Mouse (Mus musculus) forebrain, postnatal 0 days (tissue): Measurements from ENCODE around the gene Sh2b1. TPM values are rescaled to one million over a fixed set of nuclear protein-coding genes. Genes with fewer than 3 reads are reported as not detected.
"Not testable (repeated sequence)": the region's sequence is repeated elsewhere in the genome, so short reads cannot be mapped to it uniquely, and the experiment has no call there.

Experiments used
- ATAC-seq: fragments of 200-750 bp; cut with Nextera tagmentation; 2 replicates; pipeline ENCODE4 v1.8.0; 2017; ENCODE audit warnings: mild to moderate bottlenecking, moderate library complexity
- DNase-seq: peaks from one replicate; pipeline ENCODE4 v3.0.0-alpha.2; 2015
- H3K27ac ChIP-seq: fragments of 300-500 bp; sonication (generic); 2 replicates; pipeline ENCODE4 v1.5.1; 2014; ENCODE audit warnings: low read depth, mild to moderate bottlenecking, antibody characterized with exemption, low read length, moderate library complexity, mixed read lengths
- H3K27me3 ChIP-seq: fragments of 300-500 bp; sonication (generic); 2 replicates; pipeline ENCODE4 v1.6.1; 2014; ENCODE audit warnings: mild to moderate bottlenecking, low read length, mixed read lengths; ENCODE audit not compliant: insufficient read depth
- H3K36me3 ChIP-seq: fragments of 300-500 bp; sonication (generic); 2 replicates; pipeline ENCODE4 v1.6.1; 2014; ENCODE audit warnings: mild to moderate bottlenecking, moderate library complexity; ENCODE audit not compliant: insufficient read depth
- H3K4me1 ChIP-seq: fragments of 300-500 bp; sonication (generic); 2 replicates; pipeline ENCODE4 v1.6.1; 2014; ENCODE audit warnings: antibody characterized with exemption; ENCODE audit not compliant: insufficient read depth
- H3K4me2 ChIP-seq: fragments of 300-500 bp; sonication (generic); 2 replicates; pipeline ENCODE4 v1.6.1; 2014; ENCODE audit warnings: low read depth, mild to moderate bottlenecking, moderate library complexity
- H3K4me3 ChIP-seq: fragments of 300-500 bp; sonication (generic); 2 replicates; pipeline ENCODE4 v1.5.1; 2014; ENCODE audit warnings: low read depth, low read length, mixed read lengths
- H3K9ac ChIP-seq: fragments of 300-500 bp; sonication (generic); 2 replicates; pipeline ENCODE4 v1.6.1; 2014; ENCODE audit warnings: mild to moderate bottlenecking
- H3K9me3 ChIP-seq: fragments of 300-500 bp; sonication (generic); 2 replicates; pipeline ENCODE4 v1.6.1; 2016; ENCODE audit warnings: low read length
- CTCF ChIP-seq: sonication (generic); IDR thresholded peaks from 2 replicates; pipeline ENCODE4 v1.5.1; 2016; ENCODE audit warnings: antibody characterized with exemption, control low read depth, low read depth
- WGBS: fragments of 180-500 bp; shearing (Covaris S2); extraction: QIAGEN DNeasy Blood & Tissue Kit; methylation state at CpG from one replicate; pipeline ENCODE4 v1.1.7; 2014; 5-methylcytosine and 5-hydroxymethylcytosine counted together
- polyA plus RNA-seq: library from polyadenylated mRNA; unstranded; fragments of >200 nt; fragmentation: Nextera tagmentation; extraction: Ambion mirVana; gene quantifications from 2 replicates; pipeline ENCODE4 v1.2.1, GENCODE M21; 2015
- total RNA-seq: library from RNA; depleted of rRNA; stranded (reverse); fragments of >200 nt; gene quantifications from 2 replicates; pipeline ENCODE4 v1.2.3, GENCODE M21; 2014

The Sh2b1 gene
- total and polyA plus RNA-seq, 2 experiments from 2014 or later: 35.4 to 70.4 TPM

DNA sequence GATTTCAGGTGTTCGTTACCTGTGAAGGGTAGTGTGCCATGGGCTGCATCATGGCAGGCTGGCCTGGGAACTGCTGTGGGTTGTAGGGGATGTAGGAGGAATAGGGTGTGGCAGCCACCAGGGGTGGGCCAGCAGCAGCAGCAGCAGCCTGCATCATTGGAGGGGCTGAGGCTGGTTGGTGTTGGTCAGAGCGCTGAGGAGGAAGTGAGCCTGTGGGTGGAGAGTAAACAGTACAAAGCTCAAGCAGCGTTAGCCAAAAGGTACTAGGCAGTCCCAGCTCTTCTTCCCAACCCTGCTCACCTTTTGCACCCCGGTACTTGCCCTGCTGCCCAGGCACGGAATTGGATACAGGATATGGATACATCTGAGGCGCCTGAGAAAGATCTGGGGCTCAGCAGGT, 18.9 kb upstream of the Sh2b1 start:
- WGBS: 92% methylated on average over 6 of the region's 6 CpGs
- ATAC-seq: no peak

DNA sequence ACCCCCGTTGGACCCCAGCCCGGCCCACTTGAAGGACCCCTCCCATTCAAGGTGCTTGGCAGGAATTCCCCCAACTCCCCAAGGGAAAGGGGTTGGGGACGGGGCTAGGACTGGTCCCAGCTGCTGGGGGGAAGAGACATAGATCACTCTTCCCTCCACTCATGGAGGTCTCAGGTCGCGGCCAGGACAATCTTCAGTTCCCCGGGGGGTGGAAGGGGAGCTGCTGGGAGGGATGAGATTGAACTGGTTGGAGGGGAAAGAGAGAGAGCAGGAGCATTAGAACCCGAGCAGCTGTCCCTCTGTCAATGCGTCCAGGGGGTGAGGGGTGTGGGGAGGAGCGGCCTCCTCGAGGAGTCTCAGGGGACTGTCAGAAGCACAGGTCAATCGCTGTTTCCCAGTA, 16.7 kb upstream of the Sh2b1 start:
- WGBS: 64% methylated on average over 11 of the region's 11 CpGs
- no peak overlapping the region for H3K4me3 ChIP-seq
- no peak overlapping the region for H3K4me2 ChIP-seq
- no peaks in the 10 kb centered on the region for H3K27me3 ChIP-seq
- no peak for TF ChIP-seq CTCF
- H3K9ac ChIP-seq: no peak overlapping the region
- ATAC-seq (no peak), DNase-seq (no peak)
- H3K36me3 ChIP-seq: peaks cover 82% of the 10 kb centered on the region
- H3K4me1 ChIP-seq: peaks cover 5% of the 10 kb centered on the region; the same call in 1 of the 2 replicates
- H3K27ac ChIP-seq: no peak overlapping the region
- H3K9me3 ChIP-seq: no peaks in the 10 kb centered on the region

More for the DNA sequence above, 18.9 kb upstream of the Sh2b1 start:
- H3K9ac ChIP-seq: no peak overlapping the region
- no peak for DNase-seq
- H3K9me3 ChIP-seq: no peaks in the 10 kb centered on the region
- H3K27ac ChIP-seq: no peak overlapping the region
- peaks cover 97% of the 10 kb centered on the region for H3K36me3 ChIP-seq
- no peak overlapping the region for H3K4me3 ChIP-seq
- no peaks in the 10 kb centered on the region for H3K27me3 ChIP-seq
- H3K4me1 ChIP-seq: no peaks in the 10 kb centered on the region
- TF ChIP-seq CTCF: no peak
- no peak overlapping the region for H3K4me2 ChIP-seq

DNA sequence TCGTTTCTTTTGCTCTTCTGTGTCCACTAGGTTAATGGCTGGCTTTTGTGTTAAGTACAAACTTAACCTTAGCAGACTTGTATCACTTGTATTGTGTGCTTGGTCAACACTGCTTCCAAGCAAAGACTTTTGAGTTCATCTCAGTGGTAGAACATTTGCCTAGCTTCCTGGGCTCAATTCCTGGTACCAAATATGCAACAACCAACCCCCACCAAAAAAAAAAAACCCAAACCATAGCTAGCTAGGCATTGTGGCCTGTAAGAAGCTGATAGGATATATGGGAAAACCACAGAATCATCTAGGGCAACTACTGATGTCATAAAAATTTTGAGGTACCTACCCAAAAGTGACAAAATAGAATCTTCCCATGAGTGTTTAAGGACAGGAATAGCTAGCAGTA, 15.8 kb upstream of the Sh2b1 start:
- Histone ChIP-seq H3K9me3 (no peaks in the 10 kb centered on the region), H3K36me3 (peaks cover 72% of the 10 kb centered on the region), H3K4me3 (no peak overlapping the region), H3K27me3 (no peaks in the 10 kb centered on the region), H3K4me2 (no peak overlapping the region), H3K9ac (no peak overlapping the region), H3K27ac (no peak overlapping the region), H3K4me1 (peaks cover 5% of the 10 kb centered on the region; the same call in 1 of the 2 replicates)
- ATAC-seq (no peak), DNase-seq (no peak)
- no peak for TF ChIP-seq CTCF
- WGBS: 86% methylated on average over 1 of the region's 1 CpGs

DNA sequence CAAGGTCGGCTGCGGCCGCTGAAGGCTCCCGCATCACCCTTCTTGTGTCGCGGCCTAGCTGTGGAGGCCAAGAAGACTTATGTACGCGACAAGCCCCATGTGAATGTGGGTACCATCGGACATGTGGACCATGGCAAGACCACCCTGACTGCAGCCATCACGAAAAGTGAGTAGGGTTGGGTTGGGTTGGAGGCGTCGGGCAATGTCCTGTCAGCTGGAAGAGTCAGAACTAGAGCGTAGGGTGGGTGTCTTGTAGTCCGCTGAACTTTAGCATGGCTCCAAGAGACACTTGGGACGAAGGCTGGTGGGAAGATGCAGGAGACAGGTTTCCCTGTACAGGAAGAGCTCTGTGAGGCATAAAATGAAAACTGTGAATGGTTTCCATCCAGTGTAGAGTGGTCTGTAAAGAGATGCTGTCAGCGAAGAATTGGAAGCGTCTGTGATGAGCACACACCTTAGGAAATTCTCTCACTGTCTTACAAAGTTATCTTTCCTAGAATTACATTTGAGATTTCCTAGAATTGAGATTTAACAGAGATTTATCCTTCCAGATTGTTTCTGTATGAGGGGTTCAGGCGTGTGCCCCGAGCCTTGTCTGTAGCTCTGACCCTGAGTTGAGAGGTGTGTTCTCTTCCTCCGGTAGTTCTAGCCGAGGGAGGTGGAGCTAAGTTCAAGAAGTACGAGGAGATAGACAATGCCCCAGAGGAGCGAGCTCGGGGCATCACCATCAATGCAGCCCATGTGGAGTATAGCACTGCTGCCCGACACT, 12.6 kb upstream of the Sh2b1 start:
- Histone ChIP-seq H3K27ac (peak overlapping the region; percentile 64; the same call in 1 of the 2 replicates), H3K9ac (peak overlapping the region; percentile 67), H3K4me2 (peak overlapping the region; percentile 87), H3K4me3 (peak overlapping the region; percentile 54), H3K36me3 (peaks cover 40% of the 10 kb centered on the region)
- not testable (repeated sequence) for DNase-seq, H3K27me3 ChIP-seq, H3K4me1 ChIP-seq, H3K9me3 ChIP-seq, ATAC-seq
- 19% methylated on average over 21 of the region's 25 CpGs for WGBS

DNA sequence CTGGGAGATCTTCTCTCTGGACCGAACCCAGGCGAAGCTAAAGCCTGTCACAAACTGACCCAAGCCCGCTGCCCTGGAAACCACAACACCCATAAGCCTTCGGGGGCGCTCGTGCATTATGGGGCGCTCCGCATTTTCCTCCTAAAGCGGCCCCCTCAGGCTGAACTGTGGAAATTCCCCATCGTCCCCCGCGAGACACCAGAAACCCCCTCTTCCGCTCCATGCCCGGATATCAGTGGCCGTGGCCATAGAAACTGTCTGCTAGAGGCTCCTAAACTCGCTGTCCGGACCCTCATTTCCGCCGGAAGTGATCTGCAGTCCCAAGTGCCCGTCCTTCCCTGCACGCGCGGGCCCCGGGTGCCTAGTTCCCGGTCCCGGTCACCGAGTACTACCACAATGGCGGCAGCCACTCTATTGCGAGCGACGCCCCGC, 11.8 kb upstream of the Sh2b1 start, which contains the start of gene Tufm:
Gene Tufm (plus strand): TSS at position 310 of the 432 bp plus-strand sequence.
- TF ChIP-seq CTCF: peak; percentile 72
- H3K4me2 ChIP-seq: peak within 1 kb of the TSS; percentile 87
- no peaks in the 10 kb centered on the region for H3K9me3 ChIP-seq
- DNase-seq (peak; percentile 97), ATAC-seq (peak; percentile 98)
- H3K4me3 ChIP-seq: peak within 1 kb of the TSS; percentile 54
- no peaks in the 10 kb centered on the region for H3K27me3 ChIP-seq
- H3K36me3 ChIP-seq: peaks cover 33% of the 10 kb centered on the region
- peak within 1 kb of the TSS; percentile 76 for H3K27ac ChIP-seq
- H3K4me1 ChIP-seq: peaks cover 5% of the 10 kb centered on the region; the same call in 1 of the 2 replicates
- peak within 1 kb of the TSS; percentile 67 for H3K9ac ChIP-seq
- 2% methylated on average over 32 of the region's 32 CpGs for WGBS

DNA sequence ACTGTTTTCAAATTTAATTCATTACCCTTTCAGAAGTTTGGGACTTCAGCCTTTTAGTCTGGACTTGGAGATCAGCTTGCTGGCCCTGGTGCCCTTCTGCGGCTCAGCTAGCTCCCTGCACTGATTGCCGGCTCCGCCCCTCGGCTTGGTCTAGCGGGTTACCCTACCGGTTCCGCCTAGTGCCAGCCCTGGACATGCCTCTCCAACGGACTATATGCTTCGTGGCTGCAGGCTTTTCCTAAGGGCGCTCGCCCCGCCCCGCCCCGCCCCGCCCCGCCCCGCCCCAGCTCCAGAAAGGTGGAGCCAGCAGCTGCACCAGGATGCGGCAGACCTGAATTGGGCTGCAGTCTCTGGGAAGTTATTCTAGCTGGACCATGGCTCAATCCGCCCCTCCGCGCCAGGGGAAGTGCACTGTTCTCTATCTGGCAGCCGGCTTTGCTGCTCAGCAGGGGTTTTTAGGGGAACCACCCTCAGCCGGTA, 7.2 kb upstream of the Sh2b1 start:
- Histone ChIP-seq H3K9me3 (no peaks in the 10 kb centered on the region), H3K36me3 (no peaks in the 10 kb centered on the region), H3K4me2 (peak overlapping the region; percentile 60), H3K4me3 (peak overlapping the region; percentile 32), H3K4me1 (no peaks in the 10 kb centered on the region), H3K27me3 (no peaks in the 10 kb centered on the region), H3K27ac (no peak overlapping the region), H3K9ac (peak overlapping the region; percentile 43)
- DNase-seq: no peak
- no peak for ATAC-seq
- no peak for TF ChIP-seq CTCF
- 0% methylated on average over 23 of the region's 23 CpGs for WGBS

DNA sequence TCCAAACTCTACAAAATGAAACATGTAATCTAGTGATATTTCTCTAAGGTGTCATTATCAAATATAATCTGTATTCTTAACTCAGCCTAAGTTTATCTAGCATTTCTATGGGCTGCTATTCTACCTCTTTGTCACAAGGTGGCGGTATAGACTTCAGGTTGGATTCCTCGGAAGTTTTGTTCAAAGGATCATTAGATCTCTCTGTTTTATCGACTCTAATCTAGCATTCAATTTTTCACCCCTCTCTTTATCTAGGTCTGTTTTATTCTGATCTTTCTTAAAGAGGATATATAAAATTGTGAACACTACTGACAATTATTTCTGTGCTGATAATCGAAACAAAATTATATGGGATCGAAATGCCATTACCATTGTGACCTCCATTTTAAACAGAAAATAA, 6.5 kb upstream of the Sh2b1 start:
- no peak overlapping the region for H3K27ac ChIP-seq
- 24% methylated on average over 5 of the region's 5 CpGs for WGBS
- peak; percentile 72 for TF ChIP-seq CTCF
- H3K9ac ChIP-seq: no peak overlapping the region
- H3K4me3 ChIP-seq: no peak overlapping the region
- no peak for DNase-seq
- no peaks in the 10 kb centered on the region for H3K36me3 ChIP-seq
- H3K4me1 ChIP-seq: no peaks in the 10 kb centered on the region
- no peak for ATAC-seq
- no peaks in the 10 kb centered on the region for H3K27me3 ChIP-seq
- H3K4me2 ChIP-seq: no peak overlapping the region
- no peaks in the 10 kb centered on the region for H3K9me3 ChIP-seq
